Mouse (Mus musculus): ENCODE measurements around the gene Zc3h12a. TPM values are rescaled to one million over a fixed set of nuclear protein-coding genes. Genes with fewer than 3 reads are reported as not detected.

Zc3h12a gene
- 293 to 323 TPM (median 314 TPM) in 4 replicates for total RNA-seq (2023; ENCODE audit: inconsistent age)

GRCm38 (mm10) chr4:125127305-125128084, at the start of gene Zc3h12a:
Gene Zc3h12a (minus strand): TSS chr4:125127840.

GRCm38 (mm10) chr4:125084403-125085345, 43.0 kb downstream of the Zc3h12a start, which contains the start of gene Meaf6:
Gene Meaf6 (plus strand): TSS chr4:125085134.

Other genes starting within 250 kb of the Zc3h12a start
- not detected in 4 replicates for gene Epha10, start 246.9 kb downstream of the Zc3h12a start, total RNA-seq (2023; ENCODE audit: inconsistent age)
- 17.5 to 25.3 TPM (median 22.7 TPM) in 4 replicates for gene 9930104L06Rik, start 190.8 kb downstream of the Zc3h12a start, total RNA-seq (2023; ENCODE audit: inconsistent age)
- 3.5 to 4.1 TPM (median 3.6 TPM) in 4 replicates for gene Cdca8, start 188.5 kb downstream of the Zc3h12a start, total RNA-seq (2023; ENCODE audit: inconsistent age)
- gene Rspo1, start 141.4 kb downstream of the Zc3h12a start, total RNA-seq (2023; ENCODE audit: inconsistent age), result 1.4 TPM in 1 of 4 replicates, not detected in the others
- 79.5 to 103 TPM (median 95.9 TPM) in 4 replicates for gene Gnl2, start 111.3 kb downstream of the Zc3h12a start, total RNA-seq (2023; ENCODE audit: inconsistent age)
- gene Dnali1, start 62.1 kb downstream of the Zc3h12a start, total RNA-seq (2023; ENCODE audit: inconsistent age), result not detected in 4 replicates
- 30.5 to 35.7 TPM (median 33.9 TPM) in 4 replicates for gene Snip1, start 61.2 kb downstream of the Zc3h12a start, total RNA-seq (2023; ENCODE audit: inconsistent age)
- gene Meaf6, start 42.7 kb downstream of the Zc3h12a start, total RNA-seq (2023; ENCODE audit: inconsistent age), result 42.2 to 53.4 TPM (median 51.3 TPM) in 4 replicates